Mouse (Mus musculus) heart, postnatal 10 days (tissue): ENCODE data around the gene Cyp4f14. TPM values are rescaled to one million over a fixed set of nuclear protein-coding genes. Genes with fewer than 3 reads are reported as not detected.
"Not testable (repeated sequence)": the region's sequence is repeated elsewhere in the genome, so short reads cannot be mapped to it uniquely, and the experiment has no call there.

Experiments used
- DNase-seq, 2 experiments: peaks; one replicate each; pipeline ENCODE4 v3.0.0; 2021
- intact Hi-C: fragments of 180-260 bp; cut with DNase I; formaldehyde crosslinking; loops from one replicate; pipeline ENCODE4 v1.15.1; 2025
- total RNA-seq, 2 experiments: library from RNA; stranded (reverse); gene quantifications; 2 replicates each; pipeline ENCODE4 v1.2.3; 2021

The Cyp4f14 gene
- total RNA-seq, 2 experiments from 2014 or later: not detected

GRCm38 (mm10) chr17:32895421-32895820, 21.7 kb downstream of the Cyp4f14 start:
- intact Hi-C loops: no loop called here
- DNase-seq: no peak

- intact Hi-C loops: no loop called here
- no peak for DNase-seq
Observed at GRCm38 (mm10) chr17:32893901-32894300, 23.2 kb downstream of the Cyp4f14 start.

- intact Hi-C loops: no loop called here
- DNase-seq: peak; percentile 95
Observed at GRCm38 (mm10) chr17:32891239-32892180, 25.6 kb downstream of the Cyp4f14 start, which contains the start of gene Zfp870. Gene Zfp870 (minus strand): TSS chr17:32891642.

- no peak for DNase-seq
- intact Hi-C loops: no loop called here
Observed at GRCm38 (mm10) chr17:32890852-32891238, 26.3 kb downstream of the Cyp4f14 start.

- intact Hi-C loops: no loop called here
- no peak for DNase-seq
Observed at GRCm38 (mm10) chr17:32889611-32890010, 27.5 kb downstream of the Cyp4f14 start.

GRCm38 (mm10) chr17:32880320-32881218, 36.6 kb downstream of the Cyp4f14 start:
- intact Hi-C loops: no loop called here
- DNase-seq: no peak

GRCm38 (mm10) chr17:32878773-32879172, 38.4 kb downstream of the Cyp4f14 start:
- no peak for DNase-seq

GRCm38 (mm10) chr17:32877471-32878171, 39.5 kb downstream of the Cyp4f14 start:
- intact Hi-C loops: no loop called here
- DNase-seq: peak in 1 of 2 experiments; percentile 5

More at GRCm38 (mm10) chr17:32878773-32879172, 38.4 kb downstream of the Cyp4f14 start:
- intact Hi-C loops: no loop called here

GRCm38 (mm10) chr17:32872696-32873095, 44.4 kb downstream of the Cyp4f14 start:
- intact Hi-C loops: no loop called here
- DNase-seq: no peak

- no peak for DNase-seq
- intact Hi-C loops: no loop called here
Observed at GRCm38 (mm10) chr17:32872091-32872490, 45.1 kb downstream of the Cyp4f14 start.

- DNase-seq: no peak
- intact Hi-C loops: no loop called here
Observed at GRCm38 (mm10) chr17:32871483-32871882, 45.7 kb downstream of the Cyp4f14 start.

- intact Hi-C loops, DNase-seq: not testable (repeated sequence)
Observed at GRCm38 (mm10) chr17:32867266-32867665, 49.9 kb downstream of the Cyp4f14 start.

- intact Hi-C loops, DNase-seq: not testable (repeated sequence)
Observed at GRCm38 (mm10) chr17:32856713-32857112, 60.4 kb downstream of the Cyp4f14 start.

Other genes starting within 250 kb of the Cyp4f14 start
- gene Cyp4f15, start 231.7 kb downstream of the Cyp4f14 start, total RNA-seq: not detected
- gene Zfp871, start 129.1 kb downstream of the Cyp4f14 start, total RNA-seq: 10 to 100 TPM; 43.4 to 44.3 TPM
- gene Zfp811, start 107.4 kb downstream of the Cyp4f14 start, total RNA-seq: under 1 TPM; 0.40 to 0.50 TPM
- 10 to 100 TPM; 10.1 to 17.0 TPM for gene Zfp799, start 87.1 kb downstream of the Cyp4f14 start, total RNA-seq
- gene Zfp870, start 25.7 kb downstream of the Cyp4f14 start, total RNA-seq: 10 to 100 TPM in 1 of 2 experiments, 1 to 10 TPM in 1; 10.0 to 10.7 TPM
- gene Cyp4f13, start 30.1 kb upstream of the Cyp4f14 start, total RNA-seq: 10 to 100 TPM; 13.7 to 15.7 TPM
- gene Zfp472, start 48.5 kb upstream of the Cyp4f14 start, total RNA-seq: 1 to 10 TPM; 3.0 to 4.0 TPM
- 1 to 10 TPM; 7.9 to 8.5 TPM for gene Zfp952, start 75.8 kb upstream of the Cyp4f14 start, total RNA-seq
- gene Zfp763, start 116.1 kb upstream of the Cyp4f14 start, total RNA-seq: 1 to 10 TPM; 6.2 to 6.4 TPM
- not detected for gene 4921501E09Rik, start 150.7 kb upstream of the Cyp4f14 start, total RNA-seq
- 1 to 10 TPM; 5.8 to 8.2 TPM for gene Zfp563, start 172.0 kb upstream of the Cyp4f14 start, total RNA-seq
- gene Morc2b, start 222.3 kb upstream of the Cyp4f14 start, total RNA-seq: not detected